Mouse (Mus musculus): ENCODE measurements around the gene Kpnb1.

DNA sequence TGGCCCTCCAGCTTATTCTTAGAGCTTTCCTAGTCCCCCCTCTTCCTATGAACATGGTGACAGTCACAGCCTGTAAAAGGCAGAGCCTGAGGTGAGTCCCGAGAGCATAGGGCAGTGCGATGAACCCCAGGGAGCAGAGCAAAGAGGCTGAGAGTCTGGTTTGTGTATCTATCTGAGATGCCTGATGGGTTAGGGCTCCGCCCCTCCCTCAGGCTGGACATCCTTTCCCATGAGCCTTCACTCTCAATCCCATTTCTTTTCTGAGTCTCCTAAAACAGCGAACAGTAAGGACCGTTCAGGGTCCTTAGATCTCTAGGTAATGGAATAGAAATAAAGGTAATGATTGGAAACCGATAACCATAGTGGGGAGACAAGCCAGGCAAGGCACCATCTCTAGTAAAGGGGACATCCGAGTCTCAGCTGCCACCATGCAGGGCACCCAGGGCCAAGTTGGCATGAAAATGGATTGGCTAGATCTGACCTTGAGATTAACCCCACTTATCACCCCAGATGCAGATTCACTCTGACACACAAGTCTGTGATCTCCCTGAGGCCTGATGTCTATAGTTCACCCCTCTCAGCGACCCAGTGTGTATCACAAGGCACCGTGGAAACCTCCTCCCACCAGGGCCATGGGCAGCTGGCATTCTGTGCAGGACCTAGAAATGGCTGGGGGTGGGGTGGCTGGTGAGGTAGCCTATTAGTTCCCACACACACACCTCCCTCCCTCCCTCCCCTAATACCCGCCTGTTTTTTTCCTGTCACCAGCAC is 63.2 kb downstream of the Kpnb1 start:
- TF ChIP-seq CTCF (IDR thresholded peaks at IDR 0.05) (no peak), EP300 (IDR thresholded peaks at IDR 0.05; ENCODE audit: insufficient read depth, low read depth, low read length) (no peak)
